Mouse (Mus musculus) forebrain, embryonic 16.5 days (tissue): Measurements from ENCODE around the gene Tmem222. TPM values are rescaled to one million over a fixed set of nuclear protein-coding genes. Genes with fewer than 3 reads are reported as not detected.
A peak's percentile ranks its signal among the peaks of the same experiment; 100 is the strongest.

Experiments used
- ATAC-seq: fragments of 200-750 bp; cut with Nextera tagmentation; 2 replicates; pipeline ENCODE4 v1.8.0; 2017; ENCODE audit warnings: mild to moderate bottlenecking, moderate library complexity
- H3K27ac ChIP-seq: fragments of 300-500 bp; sonication (generic); 2 replicates; pipeline ENCODE4 v1.5.1; 2014; ENCODE audit warnings: low read length, control low read depth
- H3K27me3 ChIP-seq: fragments of 300-500 bp; sonication (generic); replicated peaks from 2 replicates; pipeline ENCODE4 v1.6.1; 2014; ENCODE audit warnings: low read length; ENCODE audit not compliant: control insufficient read depth, insufficient read depth
- H3K36me3 ChIP-seq: fragments of 300-500 bp; sonication (generic); 2 replicates; pipeline ENCODE4 v1.6.1; 2014; ENCODE audit not compliant: control insufficient read depth, insufficient read depth
- H3K4me1 ChIP-seq: fragments of 300-500 bp; sonication (generic); replicated peaks from 2 replicates; pipeline ENCODE4 v1.6.1; 2014; ENCODE audit warnings: low read length; ENCODE audit not compliant: control insufficient read depth, insufficient read depth
- H3K4me2 ChIP-seq: fragments of 300-500 bp; sonication (generic); 2 replicates; pipeline ENCODE4 v1.6.1; 2014; ENCODE audit warnings: mild to moderate bottlenecking, low read length, control low read depth
- H3K4me3 ChIP-seq: fragments of 300-500 bp; sonication (generic); replicated peaks from 2 replicates; pipeline ENCODE4 v1.5.1; 2014; ENCODE audit warnings: mild to moderate bottlenecking, low read length, control low read depth
- H3K9ac ChIP-seq: fragments of 300-500 bp; sonication (generic); replicated peaks from 2 replicates; pipeline ENCODE4 v1.6.1; 2014; ENCODE audit warnings: low read depth, low read length, control low read depth
- H3K9me3 ChIP-seq: fragments of 300-500 bp; sonication (generic); 2 replicates; pipeline ENCODE4 v1.6.1; 2016; ENCODE audit warnings: low read length; ENCODE audit not compliant: control insufficient read depth
- WGBS: fragments of 180-500 bp; shearing (Covaris S2); extraction: QIAGEN DNeasy Blood & Tissue Kit; methylation state at CpG from one replicate; pipeline ENCODE4 v1.1.7; 2014; 5-methylcytosine and 5-hydroxymethylcytosine counted together
- polyA plus RNA-seq: library from polyadenylated mRNA; unstranded; fragments of >200 nt; fragmentation: Nextera tagmentation; extraction: Ambion mirVana; gene quantifications from 2 replicates; pipeline ENCODE4 v1.2.1, GENCODE M21; 2015

Tmem222 gene
- polyA plus RNA-seq, 1 experiment from 2014 or later, result 124 TPM

DNA sequence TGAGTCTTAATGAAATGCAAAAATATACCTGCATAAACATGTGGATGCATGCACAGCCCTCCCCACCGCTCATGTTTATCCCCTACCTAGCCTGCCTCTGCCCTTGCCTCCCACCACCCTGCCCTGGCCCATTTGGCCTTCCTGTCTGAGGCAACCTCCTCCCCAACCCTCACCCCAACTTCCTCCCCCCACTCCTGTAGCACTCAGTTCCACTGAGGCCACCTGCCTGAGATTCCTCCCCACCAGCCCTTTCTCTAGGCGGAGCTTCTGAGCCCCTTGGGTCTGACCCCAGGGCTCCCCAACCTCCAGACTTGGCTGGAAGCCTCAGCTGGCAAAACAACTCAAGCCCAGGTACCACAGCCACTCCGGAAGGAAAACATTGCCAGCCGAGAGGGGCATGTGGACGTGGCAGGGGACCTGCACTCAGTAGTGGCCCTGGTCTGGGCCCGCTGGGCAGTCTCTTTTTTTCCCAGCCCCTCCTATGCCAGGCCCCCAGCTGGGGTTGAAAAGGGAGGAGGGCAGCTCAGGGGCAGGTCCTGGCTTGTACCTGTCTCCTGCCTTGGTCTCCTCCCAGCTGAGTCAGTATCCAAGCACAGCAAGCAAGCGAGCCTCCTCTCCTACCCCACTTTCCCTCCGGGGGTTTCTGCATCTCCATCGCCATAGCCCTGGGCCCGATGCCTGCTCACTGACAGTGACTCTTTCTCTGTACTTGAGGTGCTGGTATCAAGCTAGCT is 15.8 kb downstream of the Tmem222 start:
- no peaks in the 10 kb centered on the region for H3K4me1 ChIP-seq
- no peak overlapping the region for H3K27ac ChIP-seq
- H3K9me3 ChIP-seq, result no peaks in the 10 kb centered on the region
- H3K27me3 ChIP-seq, result no peaks in the 10 kb centered on the region
- no peak overlapping the region for H3K9ac ChIP-seq
- 50% methylated on average over 10 of the region's 10 CpGs for WGBS
- ATAC-seq, result no peak
- peaks cover 24% of the 10 kb centered on the region for H3K36me3 ChIP-seq
- H3K4me3 ChIP-seq, result no peak overlapping the region
- no peak overlapping the region for H3K4me2 ChIP-seq

DNA sequence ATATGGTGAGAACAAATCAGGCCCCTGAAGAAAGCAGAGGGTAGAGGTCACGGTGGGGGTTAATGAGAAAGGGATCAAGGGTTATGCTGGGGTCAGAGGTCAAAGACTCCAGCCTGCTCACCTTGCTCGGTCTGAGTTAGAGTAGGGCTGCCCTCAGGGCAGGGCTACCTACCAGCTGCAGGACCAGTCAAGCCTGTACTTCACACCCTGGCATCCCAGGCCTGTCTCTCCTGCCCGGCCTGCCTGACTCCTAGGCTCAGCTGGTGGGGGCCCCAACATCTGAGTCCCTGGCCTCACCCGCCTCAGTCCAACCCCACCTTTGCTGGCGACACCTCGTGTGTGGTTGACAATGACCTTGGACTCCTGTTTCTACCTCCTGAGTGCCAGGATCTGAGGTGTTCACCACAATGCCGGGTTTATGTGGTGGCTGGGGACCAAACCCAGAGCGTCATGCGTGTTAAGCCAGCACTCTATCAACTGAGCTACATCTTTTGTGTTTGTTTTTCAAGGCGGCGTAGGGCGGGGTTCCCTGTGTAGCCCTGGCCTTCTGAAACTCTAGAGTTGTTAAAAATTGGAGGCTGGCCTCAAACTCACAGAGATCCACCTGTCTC is 19.7 kb downstream of the Tmem222 start:
- 83% methylated on average over 12 of the region's 12 CpGs for WGBS
- H3K9ac ChIP-seq, result no peak overlapping the region
- H3K4me3 ChIP-seq, result no peak overlapping the region
- H3K9me3 ChIP-seq, result no peaks in the 10 kb centered on the region
- H3K27ac ChIP-seq, result no peak overlapping the region
- ATAC-seq, result no peak
- H3K27me3 ChIP-seq, result peaks cover 2% of the 10 kb centered on the region; the same call in 1 of the 2 replicates
- H3K4me1 ChIP-seq, result no peaks in the 10 kb centered on the region
- H3K36me3 ChIP-seq, result no peaks in the 10 kb centered on the region
- H3K4me2 ChIP-seq, result no peak overlapping the region

DNA sequence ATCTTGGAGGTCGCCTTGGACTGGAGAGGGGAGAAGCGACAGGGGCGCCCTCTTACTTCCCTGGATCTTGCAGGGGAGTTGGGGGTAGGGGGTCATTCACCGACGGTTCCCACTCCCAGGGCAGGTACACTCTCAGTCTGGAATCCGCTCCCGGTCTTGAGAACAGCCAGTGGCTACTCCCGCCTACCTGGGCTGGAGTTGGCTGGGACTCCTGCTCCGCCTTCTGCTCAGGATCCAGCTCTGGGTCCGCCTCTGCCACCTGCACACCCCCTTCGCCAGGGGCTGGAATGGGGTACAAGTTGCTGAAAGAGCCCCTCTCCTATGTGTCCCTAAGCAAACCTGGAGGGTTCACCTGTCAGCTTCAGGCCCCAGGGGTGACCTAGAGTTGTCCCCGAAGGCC is 20.4 kb downstream of the Tmem222 start:
- Histone ChIP-seq H3K27me3 (peaks cover 7% of the 10 kb centered on the region), H3K9me3 (no peaks in the 10 kb centered on the region), H3K4me3 (no peak overlapping the region), H3K36me3 (no peaks in the 10 kb centered on the region), H3K9ac (no peak overlapping the region), H3K4me1 (no peaks in the 10 kb centered on the region), H3K4me2 (no peak overlapping the region), H3K27ac (no peak overlapping the region)
- no peak for ATAC-seq
- 31% methylated on average over 10 of the region's 12 CpGs for WGBS

DNA sequence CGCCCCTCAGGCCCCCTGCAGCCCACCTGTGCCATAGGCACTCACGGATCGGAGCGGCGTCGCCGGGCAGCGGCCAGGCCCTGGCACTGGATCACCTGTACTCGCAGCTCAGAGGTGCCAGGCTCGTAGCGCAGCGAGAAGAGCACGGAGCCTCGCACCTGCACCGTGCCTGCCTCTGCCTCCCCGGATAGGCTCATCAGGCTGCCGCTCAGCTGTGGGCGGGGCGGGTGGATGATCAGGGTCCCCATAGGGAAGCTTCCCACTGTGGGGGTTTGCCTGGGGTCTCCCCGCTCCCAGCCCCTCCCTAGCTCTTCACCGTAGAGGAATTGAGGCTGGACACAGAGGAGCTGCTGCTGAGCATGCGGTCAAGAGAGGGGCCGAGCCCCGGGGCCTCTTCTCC is 20.8 kb downstream of the Tmem222 start:
- no peak overlapping the region for H3K4me3 ChIP-seq
- H3K4me1 ChIP-seq, result no peaks in the 10 kb centered on the region
- H3K9ac ChIP-seq, result no peak overlapping the region
- 19% methylated on average over 24 of the region's 24 CpGs for WGBS
- peaks cover 11% of the 10 kb centered on the region for H3K27me3 ChIP-seq
- no peak overlapping the region for H3K27ac ChIP-seq
- no peaks in the 10 kb centered on the region for H3K9me3 ChIP-seq
- ATAC-seq, result no peak
- H3K36me3 ChIP-seq, result no peaks in the 10 kb centered on the region
- no peak overlapping the region for H3K4me2 ChIP-seq

DNA sequence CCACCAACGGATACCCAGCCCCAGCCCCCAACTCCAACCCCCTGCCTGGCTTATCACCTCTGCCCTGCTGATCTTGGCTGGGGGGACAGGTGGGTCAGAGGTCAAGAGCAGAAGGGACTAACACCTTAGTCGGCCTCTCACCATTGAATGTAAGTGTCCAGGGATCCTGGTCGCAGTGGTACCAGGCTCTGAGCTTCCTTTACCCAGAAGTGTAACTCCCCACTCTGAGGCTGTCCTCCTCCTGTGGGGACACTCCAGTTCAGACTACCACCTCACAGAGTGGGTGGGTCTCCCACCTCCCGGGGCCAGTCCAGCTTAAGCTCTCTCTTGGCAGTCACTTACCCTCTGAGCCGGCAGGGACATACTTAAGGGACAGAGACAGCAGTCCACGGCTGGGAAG is 22.2 kb downstream of the Tmem222 start:
- Histone ChIP-seq H3K9ac (no peak overlapping the region), H3K36me3 (no peaks in the 10 kb centered on the region), H3K4me3 (no peak overlapping the region), H3K27ac (no peak overlapping the region), H3K9me3 (no peaks in the 10 kb centered on the region), H3K4me2 (no peak overlapping the region), H3K4me1 (peaks cover 11% of the 10 kb centered on the region), H3K27me3 (peaks cover 25% of the 10 kb centered on the region)
- ATAC-seq, result no peak
- 57% methylated on average over 6 of the region's 6 CpGs for WGBS

DNA sequence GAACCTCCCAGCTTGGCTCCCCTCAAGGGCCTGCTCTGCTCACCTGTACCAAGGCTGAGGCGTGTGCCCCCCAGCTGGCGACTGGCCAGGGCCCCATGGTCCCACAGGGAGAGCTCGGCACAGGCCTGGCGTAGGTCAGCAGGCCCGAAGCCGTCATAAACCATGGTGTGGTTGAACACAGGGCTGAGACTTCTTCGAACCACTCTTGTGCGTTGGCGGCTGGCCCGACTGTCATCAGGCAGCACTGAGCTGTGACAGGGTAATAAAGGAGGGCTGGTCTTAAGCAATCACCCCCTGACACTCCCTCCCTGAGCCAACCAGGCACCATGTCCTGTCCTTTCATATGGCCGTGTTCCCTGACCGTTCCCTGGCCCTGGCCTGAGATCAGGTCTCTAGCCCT is 24.2 kb downstream of the Tmem222 start:
- Histone ChIP-seq H3K27me3 (peaks cover 31% of the 10 kb centered on the region), H3K4me3 (no peak overlapping the region), H3K4me2 (no peak overlapping the region), H3K9me3 (no peaks in the 10 kb centered on the region), H3K4me1 (peaks cover 12% of the 10 kb centered on the region), H3K36me3 (no peaks in the 10 kb centered on the region), H3K9ac (no peak overlapping the region), H3K27ac (no peak overlapping the region)
- WGBS, result 82% methylated on average over 12 of the region's 12 CpGs
- ATAC-seq, result no peak

DNA sequence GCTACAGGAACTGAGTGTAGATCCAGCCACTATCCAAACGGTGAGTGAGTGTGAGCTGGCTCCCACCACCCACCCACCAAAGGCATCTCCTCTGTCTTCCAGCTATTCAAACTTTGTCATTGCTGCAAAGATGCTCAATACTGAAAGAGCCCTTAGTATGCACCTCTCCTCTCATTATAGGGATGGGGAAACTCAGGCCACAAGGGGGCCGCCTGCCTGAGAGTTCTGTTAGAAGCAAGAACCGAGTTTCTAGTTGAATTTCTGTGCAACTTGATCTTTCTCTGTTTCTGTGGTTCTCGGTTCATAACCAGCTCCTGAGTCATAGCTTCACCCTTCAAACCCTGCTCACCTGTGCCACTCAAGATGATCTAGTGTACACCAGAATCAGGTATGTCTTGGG is 25.5 kb downstream of the Tmem222 start:
- no peak for ATAC-seq
- Histone ChIP-seq H3K4me3 (no peak overlapping the region), H3K27me3 (peaks cover 37% of the 10 kb centered on the region), H3K4me2 (no peak overlapping the region), H3K36me3 (no peaks in the 10 kb centered on the region), H3K27ac (no peak overlapping the region), H3K9me3 (no peaks in the 10 kb centered on the region), H3K4me1 (peaks cover 12% of the 10 kb centered on the region), H3K9ac (no peak overlapping the region)
- WGBS, result 38% methylated on average over 4 of the region's 4 CpGs

DNA sequence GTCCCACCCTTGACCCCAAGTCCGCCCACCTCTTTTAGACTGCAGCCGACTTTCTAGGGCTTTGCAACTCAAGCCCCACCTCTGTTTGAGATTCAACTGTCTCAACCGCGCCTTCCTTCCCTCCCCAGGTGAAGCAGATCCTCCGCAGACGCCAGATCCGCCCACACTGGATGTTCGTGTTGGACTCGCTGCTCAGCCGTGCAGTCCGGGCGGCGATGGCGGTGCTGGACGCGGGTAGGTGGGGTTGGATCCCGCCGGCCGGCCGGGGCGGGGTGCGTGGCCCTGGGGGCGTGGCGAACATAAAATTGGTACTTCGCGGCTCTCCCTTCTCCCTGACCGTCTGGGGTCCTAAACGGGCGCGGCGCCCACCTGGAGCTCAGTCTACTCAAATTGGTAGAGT is 26.4 kb downstream of the Tmem222 start:
- peaks cover 39% of the 10 kb centered on the region for H3K27me3 ChIP-seq
- peak overlapping the region; percentile 64 for H3K4me2 ChIP-seq
- H3K9me3 ChIP-seq, result no peaks in the 10 kb centered on the region
- H3K4me3 ChIP-seq, result peak overlapping the region; percentile 38
- 1% methylated on average over 31 of the region's 31 CpGs for WGBS
- ATAC-seq, result no peak
- peaks cover 12% of the 10 kb centered on the region for H3K4me1 ChIP-seq
- peak overlapping the region; percentile 51 for H3K9ac ChIP-seq
- no peak overlapping the region for H3K27ac ChIP-seq
- no peaks in the 10 kb centered on the region for H3K36me3 ChIP-seq

DNA sequence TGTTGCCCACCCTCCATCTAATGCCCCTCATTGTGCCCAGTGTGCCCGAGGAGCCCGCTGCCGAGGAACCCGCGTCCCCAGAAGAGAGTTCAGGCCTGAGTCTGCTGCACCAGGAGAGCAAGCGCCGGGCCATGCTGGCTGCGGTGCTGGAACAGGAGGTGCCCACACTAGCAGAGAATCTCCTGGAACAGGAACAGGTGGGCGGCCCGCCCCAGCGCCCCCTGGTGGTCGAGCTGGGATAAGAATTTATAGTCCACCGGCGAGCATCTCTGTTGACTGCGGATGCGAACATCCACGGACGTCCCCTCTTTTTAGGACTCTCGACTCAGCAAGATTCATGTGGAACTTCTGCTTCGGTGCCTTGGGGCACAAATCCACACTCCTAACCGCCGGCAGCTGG is 27.0 kb downstream of the Tmem222 start:
- Histone ChIP-seq H3K9ac (peak overlapping the region; percentile 51), H3K4me2 (peak overlapping the region; percentile 64)

More for the DNA sequence above, 27.0 kb downstream of the Tmem222 start:
- Histone ChIP-seq H3K27me3 (peaks cover 39% of the 10 kb centered on the region), H3K27ac (no peak overlapping the region), H3K9me3 (no peaks in the 10 kb centered on the region), H3K36me3 (no peaks in the 10 kb centered on the region), H3K4me1 (peaks cover 12% of the 10 kb centered on the region), H3K4me3 (peak overlapping the region; percentile 38)
- 2% methylated on average over 22 of the region's 22 CpGs for WGBS
- ATAC-seq, result no peak
